Mouse (Mus musculus) gastrocnemius, adult 8-10 months (tissue): ENCODE measurements at regions not wholly inside any gene's neighbourhood (a gene's known extent, or its start where the extent isn't known, plus 50 kb on each side); places are given as distances from the start of the nearest gene placed in this dataset.

ENCODE experiments used
- DNase-seq, 2 experiments: peaks; one replicate each; pipeline ENCODE4 v3.0.0; 2022; ENCODE audit warnings: low spot score in 2 of 2

GRCm38 (mm10) chr13:71874986-71875385 lies 88.5 kb downstream of the Irx1 start:
- no peak for DNase-seq

- DNase-seq: no peak
These were observed 94.8 kb downstream of the Irx1 start for GRCm38 (mm10) chr13:71868763-71869162.

GRCm38 (mm10) chr13:71853426-71854025 lies 110.0 kb downstream of the Irx1 start:
- no peak for DNase-seq

- no peak for DNase-seq
These were observed 159.2 kb downstream of the Irx1 start for GRCm38 (mm10) chr13:71804032-71804958.

- no peak for DNase-seq
These were observed 165.2 kb downstream of the Irx1 start for GRCm38 (mm10) chr13:71798288-71798687.

GRCm38 (mm10) chr13:71784740-71785139 lies 178.8 kb downstream of the Irx1 start:
- no peak for DNase-seq

- DNase-seq: no peak
These were observed 216.2 kb downstream of the Irx1 start for GRCm38 (mm10) chr13:71747003-71747965.

GRCm38 (mm10) chr13:71746534-71746933 lies 217.0 kb downstream of the Irx1 start:
- DNase-seq: no peak

- DNase-seq: no peak
These were observed 226.6 kb downstream of the Irx1 start for GRCm38 (mm10) chr13:71736821-71737345.

GRCm38 (mm10) chr13:71734261-71734660 lies 229.3 kb downstream of the Irx1 start:
- DNase-seq: no peak

GRCm38 (mm10) chr13:71733360-71733759 lies 230.2 kb downstream of the Irx1 start:
- no peak for DNase-seq

GRCm38 (mm10) chr13:71732903-71733302 lies 230.6 kb downstream of the Irx1 start:
- no peak for DNase-seq

- no peak for DNase-seq
These were observed 273.3 kb downstream of the Irx1 start for GRCm38 (mm10) chr13:71690069-71690817.

GRCm38 (mm10) chr13:71689187-71689586 lies 274.3 kb downstream of the Irx1 start:
- no peak for DNase-seq

GRCm38 (mm10) chr13:71676081-71676624 lies 287.4 kb downstream of the Irx1 start:
- DNase-seq: no peak

- peak; percentile 8 to 23 for DNase-seq
These were observed 293.4 kb downstream of the Irx1 start for GRCm38 (mm10) chr13:71669956-71670739.

- no peak for DNase-seq
These were observed 295.3 kb downstream of the Irx1 start for GRCm38 (mm10) chr13:71668256-71668655.

- DNase-seq: no peak
These were observed 298.2 kb downstream of the Irx1 start for GRCm38 (mm10) chr13:71665221-71665916.

- no peak for DNase-seq
These were observed 305.6 kb downstream of the Irx1 start for GRCm38 (mm10) chr13:71657898-71658297.
